Mouse (Mus musculus) thymus, adult 2 months (tissue): ENCODE data around the gene Actr8. TPM values are rescaled to one million over a fixed set of nuclear protein-coding genes. Genes with fewer than 3 reads are reported as not detected.

Experiments used
- DNase-seq: peaks from one replicate; pipeline ENCODE4 v3.0.0; 2021
- H3K27ac ChIP-seq: fragments of 200-500 bp; 2 replicates; pipeline ENCODE4 v1.5.1; 2012; ENCODE audit warnings: low read length, control low read depth; ENCODE audit not compliant: control insufficient read depth, insufficient read depth
- H3K27me3 ChIP-seq: fragments of 200-500 bp; 2 replicates; pipeline ENCODE4 v1.6.1; 2012; ENCODE audit warnings: mild to moderate bottlenecking, low read length, moderate library complexity, mixed read lengths; ENCODE audit not compliant: control insufficient read depth, insufficient read depth
- H3K36me3 ChIP-seq: fragments of 200-500 bp; 2 replicates; pipeline ENCODE4 v1.6.1; 2012; ENCODE audit warnings: mild to moderate bottlenecking, low read length, moderate library complexity; ENCODE audit not compliant: control insufficient read depth, insufficient read depth
- H3K4me1 ChIP-seq: fragments of 200-500 bp; replicated peaks from 2 replicates; pipeline ENCODE4 v1.6.1; 2012; ENCODE audit warnings: low read length; ENCODE audit not compliant: control insufficient read depth, insufficient read depth
- H3K4me3 ChIP-seq: fragments of 200-500 bp; 2 replicates; pipeline ENCODE4 v1.5.1; 2012; ENCODE audit warnings: mild to moderate bottlenecking, low read length, control low read depth, moderate library complexity; ENCODE audit not compliant: control insufficient read depth, insufficient read depth
- CTCF ChIP-seq: fragments of 200-500 bp; IDR thresholded peaks from 2 replicates; pipeline ENCODE4 v1.5.1; 2012; ENCODE audit warnings: mild to moderate bottlenecking, control low read depth, low read length, moderate library complexity, borderline replicate concordance; ENCODE audit not compliant: control insufficient read depth, poor library complexity, insufficient read depth; ENCODE audit errors: extremely low read depth
- POLR2A ChIP-seq: fragments of 200-500 bp; IDR thresholded peaks from 2 replicates; pipeline ENCODE4 v1.6.1; 2012; ENCODE audit warnings: mild to moderate bottlenecking, low read length, control low read depth, moderate library complexity; ENCODE audit not compliant: control insufficient read depth, poor library complexity, insufficient read depth; ENCODE audit errors: extremely low read depth
- WGBS: fragments of 180-500 bp; shearing (Covaris S2); methylation state at CpG from one replicate; pipeline ENCODE4 v1.1.7; 2018; 5-methylcytosine and 5-hydroxymethylcytosine counted together
- polyA plus RNA-seq: library from polyadenylated mRNA; depleted of rRNA; stranded (reverse); fragments of >200 nt; gene quantifications from 2 replicates; pipeline ENCODE4 v1.2.3, GENCODE M21; 2012

Gene Actr8
- polyA plus RNA-seq, 1 experiment = 30.2 TPM

DNA sequence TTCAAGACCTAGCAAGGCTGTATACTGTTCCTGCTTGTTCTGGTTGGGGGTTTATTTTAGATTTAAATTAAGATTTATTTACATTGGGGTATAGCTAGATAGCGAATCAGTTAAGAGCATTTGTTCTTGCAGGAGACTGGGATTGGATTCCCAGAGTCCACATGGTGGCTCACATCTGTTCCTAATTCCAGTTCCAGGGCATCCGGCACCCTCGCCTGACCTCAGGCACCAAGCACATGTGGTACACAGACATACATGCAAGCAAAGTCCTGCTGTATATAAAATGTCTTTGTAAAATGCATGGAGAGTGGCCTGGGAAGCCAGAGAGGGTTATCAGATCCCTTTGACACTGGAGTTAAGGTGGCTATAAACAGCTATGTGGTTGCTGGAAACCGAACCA is 16.8 kb downstream of the Actr8 start:
- H3K36me3 ChIP-seq = peaks cover 67% of the 10 kb centered on the region
- WGBS = 96% methylated on average over 4 of the region's 4 CpGs

DNA sequence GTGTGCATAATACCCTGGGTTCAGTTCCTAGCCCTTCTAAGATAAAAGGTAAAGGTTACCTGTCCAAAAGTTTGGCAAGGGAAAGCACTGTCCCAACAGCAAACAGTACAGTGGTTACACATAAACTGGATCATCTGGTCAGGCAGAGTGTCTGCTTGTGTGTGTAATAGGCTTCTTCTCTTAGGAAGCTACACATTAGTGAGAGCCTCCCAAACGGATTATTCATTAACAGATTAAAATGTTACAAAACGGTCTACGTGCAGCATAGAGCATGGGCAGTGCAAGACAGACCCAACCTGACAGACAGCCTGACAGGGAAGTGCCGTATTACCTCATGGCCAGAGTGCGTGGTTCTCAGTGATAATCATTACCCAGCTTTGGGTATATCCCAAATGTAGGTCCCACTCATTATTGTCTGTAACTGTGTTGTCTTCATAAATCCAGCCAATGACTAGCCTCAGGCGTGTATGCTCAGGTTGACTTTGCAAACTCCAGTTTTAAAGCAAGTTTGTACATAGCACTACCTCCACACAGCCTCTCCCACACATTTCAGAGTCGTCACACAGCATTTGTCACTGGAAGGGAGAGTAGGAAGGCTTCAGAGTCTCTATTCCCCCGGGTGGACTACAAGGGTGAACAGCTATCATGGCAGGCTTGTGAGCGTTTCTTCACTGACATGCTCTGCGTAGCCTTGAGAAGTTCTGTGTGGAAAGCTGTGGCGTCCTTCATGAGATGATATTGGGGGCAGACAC is 18.0 kb downstream of the Actr8 start:
- Histone ChIP-seq H3K27me3 (no peaks in the 10 kb centered on the region), H3K4me3 (no peak overlapping the region), H3K27ac (no peak overlapping the region), H3K4me1 (peaks cover 20% of the 10 kb centered on the region; the same call in 1 of the 2 replicates), H3K36me3 (peaks cover 55% of the 10 kb centered on the region)
- WGBS = 97% methylated on average over 11 of the region's 11 CpGs
- no peak for TF ChIP-seq CTCF
- no peak for TF ChIP-seq POLR2A
- DNase-seq = no peak

More for the DNA sequence above, 16.8 kb downstream of the Actr8 start:
- no peak for TF ChIP-seq POLR2A
- no peak for TF ChIP-seq CTCF
- Histone ChIP-seq H3K27me3 (no peaks in the 10 kb centered on the region), H3K27ac (no peak overlapping the region), H3K4me3 (no peak overlapping the region), H3K4me1 (peaks cover 20% of the 10 kb centered on the region; the same call in 1 of the 2 replicates)
- DNase-seq = no peak

DNA sequence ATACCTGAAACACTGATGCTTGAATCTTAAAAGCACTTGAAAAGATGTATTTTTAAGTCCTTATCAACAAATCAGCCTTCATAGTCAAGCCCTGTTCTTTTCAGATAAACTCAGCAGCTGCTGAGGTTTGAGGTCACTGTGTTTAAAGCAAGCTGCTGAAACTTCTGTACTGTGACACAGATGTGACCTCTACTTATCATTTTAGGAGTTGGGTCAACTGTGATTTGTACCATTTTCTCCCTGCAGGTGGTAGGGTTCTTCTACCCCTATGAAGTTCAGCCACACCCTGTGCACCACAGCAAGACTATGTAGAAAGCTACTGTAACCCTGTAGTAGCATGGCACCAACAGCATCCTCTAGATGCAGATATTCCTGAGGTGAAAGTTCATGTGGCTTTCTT is 19.2 kb downstream of the Actr8 start:
- Histone ChIP-seq H3K27me3 (no peaks in the 10 kb centered on the region), H3K27ac (no peak overlapping the region), H3K4me3 (no peak overlapping the region), H3K4me1 (peaks cover 20% of the 10 kb centered on the region; the same call in 1 of the 2 replicates), H3K36me3 (peaks cover 46% of the 10 kb centered on the region)
- no peak for DNase-seq
- TF ChIP-seq POLR2A = no peak
- TF ChIP-seq CTCF = no peak

DNA sequence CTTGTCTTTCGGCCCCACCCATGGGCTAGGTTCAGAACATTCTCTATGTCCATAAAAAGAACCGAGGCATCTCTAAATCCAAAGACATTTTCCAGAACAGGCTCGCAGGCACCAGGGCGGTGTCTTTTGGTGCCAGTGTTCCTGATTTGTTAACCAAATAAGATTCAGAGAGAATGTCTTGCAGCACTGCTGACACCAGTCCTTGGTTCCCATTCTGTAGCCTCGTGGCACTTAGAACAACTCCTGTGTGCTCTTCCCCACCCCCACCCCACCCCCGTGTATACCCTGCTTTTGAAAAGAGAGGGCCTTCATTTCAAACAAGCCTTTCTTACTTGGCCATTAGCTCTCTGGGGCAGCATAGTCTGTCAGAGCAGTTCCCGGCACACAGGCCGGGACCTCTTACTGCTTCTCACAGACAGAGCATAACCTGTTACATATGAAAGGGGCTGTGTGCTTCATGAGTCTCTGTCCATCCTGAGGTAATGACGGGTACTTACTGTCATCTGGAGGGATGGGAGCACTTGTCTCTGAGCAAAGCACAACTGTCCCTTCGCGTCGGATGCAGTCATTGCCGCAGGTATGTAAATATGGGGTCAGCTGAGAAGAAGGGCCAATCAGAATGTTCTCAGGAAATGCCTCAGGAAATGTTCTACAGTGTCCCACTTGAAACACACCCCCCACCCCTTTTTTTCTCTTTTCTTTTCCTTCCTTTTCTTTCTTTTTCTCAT is 20.8 kb downstream of the Actr8 start:
- Histone ChIP-seq H3K27ac (no peak overlapping the region), H3K4me1 (peaks cover 20% of the 10 kb centered on the region; the same call in 1 of the 2 replicates), H3K4me3 (no peak overlapping the region), H3K36me3 (peaks cover 31% of the 10 kb centered on the region), H3K27me3 (no peaks in the 10 kb centered on the region)
- no peak for TF ChIP-seq CTCF
- no peak for TF ChIP-seq POLR2A
- WGBS = 90% methylated on average over 13 of the region's 13 CpGs
- no peak for DNase-seq

DNA sequence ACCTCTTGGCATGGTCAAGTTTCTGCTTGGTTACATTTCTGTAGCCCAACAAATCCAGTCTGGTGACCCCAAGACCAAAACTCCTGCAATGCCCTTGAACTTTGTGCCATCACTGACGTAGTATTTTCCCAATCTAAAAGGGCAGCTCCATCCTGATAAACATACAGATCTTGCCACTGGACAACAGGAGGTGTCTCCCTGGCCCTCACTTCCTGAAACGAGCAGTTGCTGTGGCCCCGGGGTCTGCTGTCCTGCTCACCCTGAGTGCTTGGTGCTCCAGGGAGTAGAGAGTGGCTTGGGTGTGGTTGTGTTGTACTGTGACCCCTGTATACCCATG is 21.3 kb downstream of the Actr8 start:
- H3K27me3 ChIP-seq = no peaks in the 10 kb centered on the region
- no peak overlapping the region for H3K27ac ChIP-seq
- peaks cover 20% of the 10 kb centered on the region; the same call in 1 of the 2 replicates for H3K4me1 ChIP-seq
- TF ChIP-seq POLR2A (no peak), CTCF (no peak)
- 87% methylated on average over 3 of the region's 3 CpGs for WGBS
- H3K4me3 ChIP-seq = no peak overlapping the region
- DNase-seq = no peak
- H3K36me3 ChIP-seq = peaks cover 25% of the 10 kb centered on the region

DNA sequence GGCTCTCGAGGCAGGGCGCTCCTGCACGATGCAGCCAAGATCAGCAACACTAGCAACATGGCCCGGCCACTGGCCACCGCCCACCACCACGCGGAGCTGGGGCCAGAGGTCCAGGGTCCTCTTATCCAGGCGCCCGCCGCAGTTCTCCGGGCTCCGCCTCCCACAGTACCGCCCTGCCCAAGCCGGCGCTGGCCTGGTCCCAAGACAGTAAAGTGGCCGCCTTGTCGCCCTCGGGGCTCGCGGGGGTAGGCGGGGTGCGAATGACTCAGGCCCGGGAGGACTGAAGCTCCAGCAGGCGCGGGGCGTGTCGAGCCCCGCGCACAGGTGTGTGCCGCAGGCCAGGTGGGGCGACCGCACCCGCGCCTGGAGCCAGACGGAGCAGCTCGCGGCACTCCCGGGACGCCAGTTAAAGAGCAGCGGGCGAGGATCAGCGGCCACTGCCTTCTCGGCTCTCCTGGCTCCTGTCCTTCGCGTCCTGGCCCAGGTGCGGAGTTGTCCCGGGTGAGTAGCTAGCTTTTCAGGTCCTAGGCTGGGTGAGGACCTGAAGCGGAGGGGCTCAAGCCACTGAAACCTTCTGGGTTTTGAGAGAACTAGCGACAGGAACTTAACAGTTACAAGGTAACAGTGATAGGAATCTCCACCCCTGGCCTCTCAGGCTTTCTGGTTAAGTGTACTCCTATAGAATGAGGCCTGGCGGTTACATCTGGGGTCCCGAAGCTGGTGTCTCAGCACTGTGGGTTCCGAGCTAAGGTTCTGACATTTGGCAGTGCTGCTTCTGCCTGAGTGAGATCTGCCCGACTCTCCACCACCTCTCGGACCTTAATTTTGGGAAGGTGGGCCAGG is 30.8 kb downstream of the Actr8 start, which contains the start of the genes Il17rb and Chdh:
Gene Il17rb, minus strand, starts transcription at position 164 of the 843 bp plus-strand sequence.
Gene Chdh, plus strand, starts transcription at position 291 of the 843 bp plus-strand sequence.
- Histone ChIP-seq H3K36me3 (no peaks in the 10 kb centered on the region), H3K4me3 (peak within 1 kb of the TSS; percentile 64), H3K27ac (peak within 1 kb of the TSS; percentile 87), H3K27me3 (no peaks in the 10 kb centered on the region), H3K4me1 (peaks cover 66% of the 10 kb centered on the region)
- under 1% methylated on average over 54 of the region's 54 CpGs for WGBS
- DNase-seq = peak; percentile 44
- no peak for TF ChIP-seq POLR2A
- no peak for TF ChIP-seq CTCF
